Mouse (Mus musculus) thymus, postnatal 25 days (tissue): ENCODE results near the gene Awat1.

ENCODE experiments used
- DNase-seq: peaks from one replicate; pipeline ENCODE4 v3.0.0; 2022

Gene Awat1

GRCm38 (mm10) chrX:100571951-100572350, at the start of gene Awat1:
TSS of gene Awat1 (plus strand) at chrX:100572251.
- no peak for DNase-seq

GRCm38 (mm10) chrX:100524471-100524870, 47.6 kb upstream of the Awat1 start, which contains the start of gene Dgat2l6:
TSS of gene Dgat2l6 (plus strand) at chrX:100524838.
- no peak for DNase-seq

- no peak for DNase-seq
Measured at GRCm38 (mm10) chrX:100556026-100556425, 16.0 kb upstream of the Awat1 start.

GRCm38 (mm10) chrX:100565696-100566095, 6.4 kb upstream of the Awat1 start:
- DNase-seq = no peak

GRCm38 (mm10) chrX:100594791-100595190, 22.7 kb downstream of the Awat1 start, which contains the start of gene P2ry4:
TSS of gene P2ry4 (minus strand) at chrX:100594869.
- no peak for DNase-seq

- no peak for DNase-seq
Measured at GRCm38 (mm10) chrX:100597439-100597838, 25.4 kb downstream of the Awat1 start.

GRCm38 (mm10) chrX:100599755-100600154, 27.7 kb downstream of the Awat1 start:
- DNase-seq = no peak

GRCm38 (mm10) chrX:100605314-100605713, 33.3 kb downstream of the Awat1 start, which contains the start of gene Arr3:
TSS of gene Arr3 (plus strand) at chrX:100605497.
- no peak for DNase-seq

- DNase-seq = no peak
Measured at GRCm38 (mm10) chrX:100618488-100618887, 46.4 kb downstream of the Awat1 start.

- no peak for DNase-seq
Measured at GRCm38 (mm10) chrX:100621366-100621765, 49.3 kb downstream of the Awat1 start.

- DNase-seq = no peak
Measured at GRCm38 (mm10) chrX:100624242-100624641, 52.2 kb downstream of the Awat1 start.

GRCm38 (mm10) chrX:100625146-100625545, 53.1 kb downstream of the Awat1 start:
- DNase-seq = no peak

GRCm38 (mm10) chrX:100625546-100625801, 53.4 kb downstream of the Awat1 start, which contains the start of gene Kif4:
TSS of gene Kif4 (plus strand) at chrX:100625737.
- DNase-seq = no peak

- DNase-seq = peak; percentile 83
Measured at GRCm38 (mm10) chrX:100625802-100626793, 54.0 kb downstream of the Awat1 start, which contains the start of gene Pdzd11. TSS of gene Pdzd11 (minus strand) at chrX:100626568.
